Mouse (Mus musculus) liver, embryonic 14.5 days (tissue): ENCODE data around the gene Arrdc2.

Source experiments
- CTCF ChIP-seq: IDR thresholded peaks from 2 replicates; pipeline ENCODE4 v1.5.1; 2016; ENCODE audit warnings: antibody characterized with exemption, low read depth, control low read depth
- EP300 ChIP-seq: IDR thresholded peaks from 2 replicates; pipeline ENCODE4 v1.6.1; 2016; ENCODE audit warnings: antibody characterized with exemption, low read depth

DNA sequence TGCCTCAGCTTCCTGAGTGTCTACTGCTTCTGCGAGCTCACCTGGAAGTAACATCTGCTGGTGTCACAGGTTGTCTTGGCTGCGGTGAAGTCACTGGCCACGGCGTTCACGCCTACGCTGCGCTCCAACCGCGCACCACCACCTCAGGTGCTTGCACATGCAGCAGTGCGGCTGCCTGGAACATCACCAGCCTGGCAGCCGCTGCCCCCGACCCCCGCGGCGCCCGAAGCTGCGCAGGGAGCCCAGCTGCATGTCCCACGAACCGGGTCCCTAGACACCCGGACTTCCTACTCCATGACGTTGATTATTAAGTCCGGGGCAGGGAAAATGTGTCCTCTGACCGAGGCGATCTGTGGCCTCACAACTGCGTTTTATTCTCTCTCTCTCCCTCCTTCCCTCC lies 3.0 kb upstream of the Arrdc2 start:
- TF ChIP-seq CTCF (no peak), EP300 (no peak)
